Mouse (Mus musculus): Measurements from ENCODE around the gene Macrod1. TPM values are rescaled to one million over a fixed set of nuclear protein-coding genes. Genes with fewer than 3 reads are reported as not detected.

Gene Macrod1
- total RNA-seq, 2 experiments from 2014 or later = 240 to 280 TPM

Other genes starting within 250 kb of the Macrod1 start
- gene Rps6ka4, start 216.2 kb upstream of the Macrod1 start, total RNA-seq (2021) = 1 to 10 TPM; 8.1 to 8.5 TPM
- under 1 TPM; 0.37 to 0.56 TPM for gene Ccdc88b, start 198.6 kb upstream of the Macrod1 start, total RNA-seq (2021)
- 10 to 100 TPM; 31.7 to 38.8 TPM for gene Trmt112, start 147.1 kb upstream of the Macrod1 start, total RNA-seq (2021)
- gene Prdx5, start 146.7 kb upstream of the Macrod1 start, total RNA-seq (2021) = 100 to 1,000 TPM; 204 to 205 TPM
- gene Esrra, start 135.0 kb upstream of the Macrod1 start, total RNA-seq (2021) = 10 to 100 TPM; 84.3 to 85.3 TPM
- not detected for gene Catsperz, start 131.4 kb upstream of the Macrod1 start, total RNA-seq (2021)
- gene Kcnk4, start 122.3 kb upstream of the Macrod1 start, total RNA-seq (2021) = not detected
- 10 to 100 TPM; 10.7 to 14.1 TPM for gene Bad, start 114.9 kb upstream of the Macrod1 start, total RNA-seq (2021)
- 1 to 10 TPM; 9.4 to 9.7 TPM for gene Gpr137, start 114.3 kb upstream of the Macrod1 start, total RNA-seq (2021)
- gene Ppp1r14b, start 81.8 kb upstream of the Macrod1 start, total RNA-seq (2021) = 100 to 1,000 TPM; 105 to 128 TPM
- 10 to 100 TPM in 1 of 2 experiments, 1 to 10 TPM in 1; 8.1 to 10.7 TPM for gene Plcb3, start 80.3 kb upstream of the Macrod1 start, total RNA-seq (2021)
- 10 to 100 TPM in 1 of 2 experiments, 1 to 10 TPM in 1; 7.5 to 11.6 TPM for gene Fkbp2, start 76.3 kb upstream of the Macrod1 start, total RNA-seq (2021)
- gene Vegfb, start 69.2 kb upstream of the Macrod1 start, total RNA-seq (2021) = 100 to 1,000 TPM; 140 to 153 TPM
- 10 to 100 TPM; 31.1 to 36.4 TPM for gene Dnajc4, start 64.2 kb upstream of the Macrod1 start, total RNA-seq (2021)
- gene Nudt22, start 60.7 kb upstream of the Macrod1 start, total RNA-seq (2021) = 10 to 100 TPM; 11.4 to 16.5 TPM
- 10 to 100 TPM; 21.0 to 23.2 TPM for gene Trpt1, start 60.7 kb upstream of the Macrod1 start, total RNA-seq (2021)
- gene Fermt3, start 37.3 kb upstream of the Macrod1 start, total RNA-seq (2021) = 1 to 10 TPM; 1.1 to 1.5 TPM
- 10 to 100 TPM; 80.7 to 91.9 TPM for gene Stip1, start 16.8 kb upstream of the Macrod1 start, total RNA-seq (2021)
- under 1 TPM; 0.36 to 0.49 TPM for gene Flrt1, start 48.9 kb downstream of the Macrod1 start, total RNA-seq (2021)
- gene Otub1, start 149.5 kb downstream of the Macrod1 start, total RNA-seq (2021) = 10 to 100 TPM; 45.4 to 49.9 TPM
- 10 to 100 TPM; 80.2 to 87.0 TPM for gene Cox8a, start 160.8 kb downstream of the Macrod1 start, total RNA-seq (2021)
- 10 to 100 TPM in 1 of 2 experiments, 1 to 10 TPM in 1; 7.8 to 11.3 TPM for gene Naa40, start 184.4 kb downstream of the Macrod1 start, total RNA-seq (2021)
- gene Rcor2, start 210.5 kb downstream of the Macrod1 start, total RNA-seq (2021) = 1 to 10 TPM; 1.8 to 2.1 TPM